Mouse (Mus musculus): ENCODE data around the gene Acaca.
"Not testable (repeated sequence)": the region's sequence is repeated elsewhere in the genome, so short reads cannot be mapped to it uniquely, and the experiment has no call there.

- not testable (repeated sequence) for TF ChIP-seq GATA1 (IDR thresholded peaks at IDR 0.05; ENCODE audit: borderline replicate concordance, low read length); FLI1 (IDR thresholded peaks at IDR 0.05; ENCODE audit: low read length)
Observed at GRCm38 (mm10) chr11:84338273-84338672, 208.8 kb downstream of the Acaca start.
